Mouse (Mus musculus) monocyte, adult 2 months (primary cell): Measurements from ENCODE around the gene Ncmap.
A peak's percentile ranks its signal among the peaks of the same experiment; 100 is the strongest.

Experiments
- DNase-seq, 2 experiments: peaks; one replicate each; pipeline ENCODE4 v3.0.0; 2022; ENCODE audit warnings: low spot score in 2 of 2, low read depth in 1 of 2

Gene Ncmap

GRCm38 (mm10) chr4:135353794-135354450 is 44.1 kb downstream of the Ncmap start:
- DNase-seq, result no peak

DNA sequence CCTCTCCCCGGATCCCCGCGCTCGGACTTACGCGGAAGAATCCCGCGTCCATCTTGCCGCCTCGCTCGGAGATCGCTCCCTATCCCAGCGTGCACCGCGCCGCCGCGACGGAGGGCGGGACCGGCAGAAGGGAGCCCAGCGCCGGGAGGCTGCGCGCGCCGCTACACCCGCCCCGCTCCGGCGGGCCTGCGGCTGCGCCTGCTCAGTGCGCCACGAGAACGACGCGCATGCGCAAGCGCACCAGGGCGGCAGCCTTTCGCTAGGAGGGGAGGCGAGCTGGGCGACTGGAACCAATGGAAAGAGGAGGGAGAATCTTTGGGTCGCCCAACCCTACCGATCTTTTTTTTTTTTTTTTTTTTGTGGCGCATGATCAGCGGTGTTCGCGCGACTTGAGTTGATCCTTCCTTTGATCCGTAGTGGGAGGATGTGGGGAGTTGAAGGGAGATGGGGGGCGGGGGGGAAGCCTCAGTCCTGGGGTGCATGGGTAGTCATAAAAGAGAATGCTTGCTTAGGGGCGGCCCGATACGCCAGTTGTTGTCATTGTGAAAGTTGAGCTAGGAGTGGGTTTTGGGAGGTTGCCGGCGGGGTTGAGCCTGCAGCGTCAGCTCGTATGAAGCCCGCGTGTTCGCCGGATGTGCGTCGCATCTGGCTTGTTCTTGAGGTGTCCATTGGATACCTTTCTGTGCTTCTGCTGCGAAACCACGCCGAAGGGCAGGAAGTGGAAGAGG is 44.8 kb downstream of the Ncmap start, which contains the start of gene Srrm1:
Srrm1 (minus strand) TSS at position 256 of the 728 bp plus-strand sequence.
- peak; percentile 98 for DNase-seq

DNA sequence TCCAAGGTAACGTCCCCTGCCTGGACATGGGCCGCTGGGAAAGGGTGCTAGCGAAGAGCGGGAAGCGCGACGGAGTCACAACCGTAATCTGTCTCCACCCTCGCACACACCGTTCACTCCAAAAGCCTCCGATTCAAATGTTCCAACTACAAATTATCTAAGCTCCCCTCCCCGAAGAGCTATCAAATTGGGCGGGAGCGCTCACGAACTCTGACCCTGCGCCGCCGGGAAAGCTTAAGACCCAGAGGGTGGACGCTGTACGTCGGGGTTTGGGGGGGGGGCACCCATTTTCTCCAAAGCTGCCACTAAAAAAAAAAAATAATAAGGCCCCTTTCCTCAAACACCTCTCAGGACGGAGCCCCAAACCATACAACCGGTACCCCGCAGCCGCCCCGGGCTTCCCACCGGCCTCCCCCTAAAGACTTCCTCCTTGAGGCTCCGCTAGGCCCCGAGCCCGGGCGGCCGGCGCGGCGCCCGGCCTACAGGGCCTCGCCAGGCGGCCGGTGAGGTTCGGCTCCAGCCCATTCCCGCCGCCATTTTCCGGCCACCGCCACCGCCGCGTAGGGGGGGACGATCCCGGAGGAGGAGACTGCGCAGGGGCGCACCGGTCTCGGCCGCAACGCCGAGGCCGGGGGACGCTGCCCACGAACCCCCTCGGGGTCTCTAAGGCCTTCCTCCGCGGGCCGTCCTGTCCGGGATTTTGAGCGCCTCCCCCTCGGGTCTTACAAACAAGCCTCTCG is 45.5 kb downstream of the Ncmap start:
- DNase-seq, result no peak

DNA sequence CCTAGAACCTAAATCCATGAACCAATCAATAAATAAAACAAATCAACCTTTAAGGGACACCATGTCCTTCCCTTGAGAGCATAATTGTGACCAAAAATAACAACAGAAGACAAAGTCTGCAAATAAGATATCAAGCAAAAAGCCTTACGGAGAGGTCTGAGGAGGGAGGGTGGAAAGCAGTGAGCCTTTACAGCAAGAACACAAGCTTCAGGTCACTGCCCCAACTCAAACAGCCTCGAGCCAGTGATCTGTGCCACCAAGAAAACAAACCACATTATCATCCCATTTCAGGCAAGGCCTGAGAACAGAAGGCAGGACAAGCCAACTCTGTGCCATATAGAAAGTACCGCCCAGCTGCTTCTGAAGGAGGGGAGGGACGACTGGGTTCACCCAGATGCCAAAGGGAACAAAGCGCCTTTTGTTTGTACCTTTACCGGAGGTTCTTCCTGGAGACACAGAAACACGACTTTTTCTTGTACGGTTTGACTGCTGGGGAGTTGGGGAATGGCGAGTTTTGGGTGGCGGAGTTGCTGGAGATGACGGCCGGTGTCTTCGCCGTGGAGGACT is 60.6 kb downstream of the Ncmap start:
- DNase-seq, result no peak

DNA sequence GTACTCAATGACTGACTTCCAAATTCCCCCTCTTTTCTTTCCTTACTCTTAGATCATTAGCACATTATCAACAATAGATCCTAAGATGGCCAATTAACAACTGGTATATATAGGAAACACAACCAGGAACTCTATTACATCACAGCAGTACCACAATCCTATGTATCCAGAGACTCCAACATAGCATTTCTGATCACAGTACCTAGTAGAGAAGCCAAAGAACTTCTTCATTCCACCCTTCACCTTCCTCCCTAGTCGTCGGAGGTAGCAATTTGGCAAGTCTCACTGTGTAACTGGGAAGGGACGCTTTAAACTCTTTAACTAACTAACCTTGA is 62.0 kb downstream of the Ncmap start:
- DNase-seq, result no peak

DNA sequence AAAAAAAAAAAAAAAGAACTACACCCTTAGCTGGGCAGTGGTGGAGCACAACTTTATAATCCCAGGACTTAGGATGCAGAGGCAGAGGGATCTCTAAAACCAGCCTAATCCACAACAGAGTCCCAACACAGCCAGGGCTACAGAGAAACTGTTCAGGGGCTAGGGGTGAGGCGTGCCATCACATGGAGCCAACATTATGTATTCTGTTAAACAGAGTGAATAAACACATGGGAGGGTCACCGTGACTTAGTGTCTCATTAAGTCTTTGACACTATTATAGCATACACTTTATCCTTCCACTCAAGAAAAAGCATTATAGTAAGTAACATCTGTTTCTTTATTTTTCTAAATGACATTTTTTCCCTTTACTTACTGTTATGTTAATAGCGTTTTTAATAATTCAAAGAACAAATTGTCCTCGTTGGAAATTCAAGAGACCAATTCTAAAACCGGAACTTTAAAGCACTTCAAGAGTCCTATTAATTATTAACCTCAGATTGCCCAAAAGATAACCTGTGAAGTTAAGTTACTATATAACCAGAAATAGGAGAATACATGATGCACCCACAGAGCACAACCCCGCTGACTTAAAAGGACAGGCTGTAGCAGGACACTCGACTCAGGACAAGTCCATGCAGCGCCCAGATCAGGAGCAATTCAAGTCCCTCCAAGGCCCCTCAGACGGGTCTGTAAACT is 62.6 kb downstream of the Ncmap start:
- DNase-seq, result no peak

GRCm38 (mm10) chr4:135326469-135326868 is 71.6 kb downstream of the Ncmap start:
- no peak for DNase-seq

GRCm38 (mm10) chr4:135326046-135326445 is 72.0 kb downstream of the Ncmap start:
- DNase-seq, result no peak

GRCm38 (mm10) chr4:135323021-135323420 is 75.0 kb downstream of the Ncmap start:
- no peak for DNase-seq
